Mouse (Mus musculus) stomach, embryonic 14.5 days (tissue): ENCODE results near the gene Fam186b. TPM values are rescaled to one million over a fixed set of nuclear protein-coding genes. Genes with fewer than 3 reads are reported as not detected.

Source experiments
- ATAC-seq: fragments of 200-750 bp; cut with Nextera tagmentation; 2 replicates; pipeline ENCODE4 v1.8.0; 2017; ENCODE audit warnings: low read depth, moderate TSS enrichment; ENCODE audit not compliant: insufficient number of reproducible peaks, insufficient read depth, low FRiP score
- H3K27ac ChIP-seq: fragments of 300-500 bp; sonication (generic); 2 replicates; pipeline ENCODE4 v1.5.1; 2014; ENCODE audit warnings: mild to moderate bottlenecking, low read length, moderate library complexity, mixed read lengths
- H3K27me3 ChIP-seq: fragments of 300-500 bp; sonication (generic); 2 replicates; pipeline ENCODE4 v1.6.1; 2014; ENCODE audit warnings: low read length, control low read depth, mixed read lengths; ENCODE audit not compliant: control insufficient read depth, insufficient read depth
- H3K36me3 ChIP-seq: fragments of 300-500 bp; sonication (generic); 2 replicates; pipeline ENCODE4 v1.6.1; 2014; ENCODE audit warnings: mild to moderate bottlenecking, control low read depth, low read length, moderate library complexity, mixed read lengths; ENCODE audit not compliant: control insufficient read depth, insufficient read depth
- H3K4me1 ChIP-seq: fragments of 300-500 bp; sonication (generic); 2 replicates; pipeline ENCODE4 v1.6.1; 2014; ENCODE audit warnings: low read length, control low read depth, mixed read lengths; ENCODE audit not compliant: control insufficient read depth, insufficient read depth
- H3K4me2 ChIP-seq: fragments of 300-500 bp; sonication (generic); replicated peaks from 2 replicates; pipeline ENCODE4 v1.6.1; 2014; ENCODE audit warnings: low read depth, low read length, control low read depth
- H3K4me3 ChIP-seq: fragments of 300-500 bp; sonication (generic); 2 replicates; pipeline ENCODE4 v1.5.1; 2014; ENCODE audit warnings: low read depth, low read length, control low read depth
- H3K9ac ChIP-seq: fragments of 300-500 bp; sonication (generic); replicated peaks from 2 replicates; pipeline ENCODE4 v1.6.1; 2014; ENCODE audit warnings: low read depth, mild to moderate bottlenecking, control low read depth, low read length, moderate library complexity, mixed read lengths
- H3K9me3 ChIP-seq: fragments of 300-500 bp; sonication (generic); 2 replicates; pipeline ENCODE4 v1.6.1; 2016; ENCODE audit warnings: low read depth, low read length, control low read depth; ENCODE audit not compliant: control insufficient read depth
- WGBS: fragments of 180-500 bp; shearing (Covaris S2); extraction: QIAGEN DNeasy Blood & Tissue Kit; methylation state at CpG from one replicate; pipeline ENCODE4 v1.1.7; 2014; 5-methylcytosine and 5-hydroxymethylcytosine counted together
- polyA plus RNA-seq: library from polyadenylated mRNA; unstranded; fragments of >200 nt; fragmentation: Nextera tagmentation; extraction: Ambion mirVana; gene quantifications from 2 replicates; pipeline ENCODE4 v1.2.1, GENCODE M21; 2014

Gene Fam186b
- polyA plus RNA-seq, 1 experiment from 2014 or later, result not detected

DNA sequence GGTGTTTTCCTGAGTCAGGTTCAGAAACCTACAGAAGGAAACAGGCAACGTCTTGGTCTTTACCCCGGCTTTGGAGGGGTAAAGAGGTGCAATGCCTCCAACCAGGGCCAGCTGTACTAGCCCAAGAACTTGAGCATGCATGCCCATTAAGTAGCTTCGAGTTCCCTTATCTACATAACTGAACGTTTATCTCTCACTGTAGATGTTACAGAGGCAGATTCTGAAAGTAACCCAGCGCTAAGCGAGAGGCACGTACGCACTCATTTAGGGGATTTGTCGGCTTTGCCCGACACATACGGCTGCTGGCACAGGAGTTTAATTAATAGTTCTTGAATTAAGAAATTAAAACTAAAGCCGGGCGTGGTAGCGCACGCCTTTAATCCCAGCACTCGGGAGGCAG lies 1.4 kb downstream of the Fam186b start:
- peak overlapping the region; percentile 53 for H3K9ac ChIP-seq
- H3K27me3 ChIP-seq, result no peaks in the 10 kb centered on the region
- H3K36me3 ChIP-seq, result no peaks in the 10 kb centered on the region
- H3K4me3 ChIP-seq, result peak overlapping the region; percentile 66
- ATAC-seq, result no peak
- H3K9me3 ChIP-seq, result no peaks in the 10 kb centered on the region
- peak overlapping the region; percentile 92; the same call in 1 of the 2 replicates for H3K27ac ChIP-seq
- 21% methylated on average over 16 of the region's 16 CpGs for WGBS
- H3K4me1 ChIP-seq, result no peaks in the 10 kb centered on the region
- peak overlapping the region; percentile 68 for H3K4me2 ChIP-seq

DNA sequence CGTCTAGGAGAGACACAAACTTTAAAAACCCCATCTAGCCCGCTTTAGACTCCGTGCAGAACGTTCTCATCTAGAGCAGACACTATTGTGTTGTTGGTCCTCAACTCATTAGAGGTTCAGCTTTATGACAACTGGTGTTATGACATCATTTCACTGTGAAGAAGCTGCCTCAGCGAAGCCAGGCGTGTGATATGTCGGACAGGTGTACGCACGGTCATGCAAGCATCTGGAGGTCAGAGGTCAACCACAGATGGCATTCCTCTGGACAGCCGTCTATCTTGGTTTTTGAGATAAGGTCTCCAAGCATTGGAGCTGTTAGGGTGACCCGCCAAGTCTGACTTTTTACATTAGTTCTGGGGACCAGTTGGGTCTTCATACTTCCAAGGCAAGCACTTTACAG lies 5.1 kb downstream of the Fam186b start:
- ATAC-seq, result no peak
- H3K27ac ChIP-seq, result no peak overlapping the region
- no peak overlapping the region for H3K4me3 ChIP-seq
- no peaks in the 10 kb centered on the region for H3K9me3 ChIP-seq
- no peaks in the 10 kb centered on the region for H3K36me3 ChIP-seq
- H3K4me2 ChIP-seq, result no peak overlapping the region
- H3K4me1 ChIP-seq, result no peaks in the 10 kb centered on the region
- H3K27me3 ChIP-seq, result no peaks in the 10 kb centered on the region
- 83% methylated on average over 11 of the region's 11 CpGs for WGBS
- no peak overlapping the region for H3K9ac ChIP-seq

DNA sequence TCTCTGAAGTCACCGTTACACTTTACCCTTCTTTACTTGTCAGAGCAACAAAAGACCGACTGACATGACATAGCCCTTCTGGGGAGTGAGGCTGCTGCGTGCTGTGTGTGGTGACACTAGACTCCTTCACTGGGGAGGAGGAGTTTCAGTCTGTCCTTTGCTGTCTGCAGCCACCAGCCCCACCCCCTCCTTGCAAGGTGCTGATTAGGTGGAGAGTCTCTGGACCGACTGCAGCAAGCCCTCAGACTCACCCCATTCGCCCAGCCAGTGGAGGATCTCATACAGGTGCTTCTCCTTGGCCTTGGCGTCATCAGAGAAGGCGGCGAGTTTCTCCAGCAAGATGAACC lies 10.5 kb downstream of the Fam186b start:
- Histone ChIP-seq H3K27ac (no peak overlapping the region), H3K4me3 (no peak overlapping the region), H3K4me2 (no peak overlapping the region), H3K27me3 (no peaks in the 10 kb centered on the region), H3K36me3 (no peaks in the 10 kb centered on the region), H3K9me3 (no peaks in the 10 kb centered on the region), H3K4me1 (no peaks in the 10 kb centered on the region), H3K9ac (no peak overlapping the region)
- 48% methylated on average over 8 of the region's 8 CpGs for WGBS
- ATAC-seq, result no peak

DNA sequence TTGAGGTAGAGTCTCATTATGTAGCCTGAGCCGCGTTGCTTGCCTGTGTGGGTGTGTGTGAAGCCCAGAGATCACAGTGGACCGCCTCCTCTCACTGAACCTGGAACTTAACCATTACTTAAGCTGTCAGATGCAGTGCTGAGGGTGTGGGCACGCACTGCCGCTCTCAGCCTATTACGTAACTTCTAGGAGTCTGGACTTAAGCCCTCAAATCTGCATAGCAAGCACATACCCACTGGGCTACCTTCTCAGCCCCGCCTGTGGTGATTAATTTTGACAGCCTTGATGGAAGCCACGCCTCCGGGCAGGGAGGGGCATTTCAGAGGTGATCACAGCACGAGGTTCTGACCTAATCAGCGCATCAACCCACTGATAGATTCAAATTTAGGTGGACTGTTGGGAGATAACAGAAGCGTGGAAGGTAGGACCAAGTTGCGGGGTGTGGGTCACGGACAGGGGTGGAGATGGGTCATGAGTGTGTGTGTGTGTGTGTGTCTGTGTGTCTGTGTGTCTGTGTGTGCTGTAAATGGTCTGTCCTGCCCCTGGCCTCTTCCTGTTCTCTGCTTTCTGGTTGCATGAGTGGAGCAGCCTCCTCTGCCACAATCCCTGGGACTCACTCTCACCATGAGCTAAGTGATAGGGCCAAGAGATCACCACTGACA lies 11.0 kb downstream of the Fam186b start:
- peak; percentile 88 for ATAC-seq
- H3K4me3 ChIP-seq, result no peak overlapping the region
- H3K4me1 ChIP-seq, result no peaks in the 10 kb centered on the region
- no peak overlapping the region for H3K27ac ChIP-seq
- H3K9me3 ChIP-seq, result no peaks in the 10 kb centered on the region
- WGBS, result 25% methylated on average over 14 of the region's 14 CpGs
- no peaks in the 10 kb centered on the region for H3K27me3 ChIP-seq
- H3K36me3 ChIP-seq, result no peaks in the 10 kb centered on the region
- no peak overlapping the region for H3K9ac ChIP-seq
- H3K4me2 ChIP-seq, result no peak overlapping the region

DNA sequence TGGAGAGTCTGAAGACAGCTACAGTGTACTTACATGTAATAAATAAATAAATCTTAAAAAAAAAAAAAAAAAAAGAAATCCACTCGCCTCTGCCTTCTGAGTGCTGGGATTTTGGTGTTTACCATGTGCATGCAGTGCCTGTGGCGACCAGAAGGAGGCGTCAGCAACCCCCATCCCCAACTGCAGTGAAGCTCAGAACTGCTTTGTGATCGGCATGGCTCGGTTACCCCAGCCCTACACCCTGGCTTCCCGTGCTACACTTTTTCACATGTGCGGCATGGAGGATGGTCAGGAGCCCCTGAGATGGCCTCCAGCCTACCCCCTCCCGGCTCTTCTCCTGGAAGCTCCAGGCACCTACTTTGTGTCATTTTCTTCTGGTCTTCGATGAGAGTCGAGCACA lies 12.2 kb downstream of the Fam186b start:
- ATAC-seq, result no peak
- WGBS, result 67% methylated on average over 10 of the region's 10 CpGs
- no peak overlapping the region for H3K4me3 ChIP-seq
- no peak overlapping the region for H3K4me2 ChIP-seq
- H3K9ac ChIP-seq, result no peak overlapping the region
- no peak overlapping the region for H3K27ac ChIP-seq
- no peaks in the 10 kb centered on the region for H3K27me3 ChIP-seq
- no peaks in the 10 kb centered on the region for H3K36me3 ChIP-seq
- no peaks in the 10 kb centered on the region for H3K9me3 ChIP-seq
- no peaks in the 10 kb centered on the region for H3K4me1 ChIP-seq

DNA sequence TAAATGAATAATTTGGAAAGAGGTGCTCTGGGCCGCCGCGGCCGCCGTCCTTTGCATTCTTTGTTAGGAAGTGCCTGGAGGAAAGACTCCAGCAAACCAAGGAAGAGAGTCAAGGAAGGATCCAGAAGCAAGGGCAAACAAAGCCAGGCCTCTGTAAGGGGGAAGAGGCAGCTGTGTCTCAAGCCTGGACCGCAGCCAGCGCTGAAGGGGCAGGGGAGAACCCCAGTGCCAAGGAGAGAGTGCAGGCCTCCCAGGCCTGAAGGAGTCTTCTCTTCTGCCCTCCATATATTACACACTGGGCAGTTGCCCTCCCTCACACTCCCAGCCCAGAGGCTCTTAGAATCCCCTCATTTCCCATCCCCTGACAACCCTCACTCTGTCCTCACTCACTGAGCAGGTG lies 17.4 kb downstream of the Fam186b start:
- no peaks in the 10 kb centered on the region for H3K4me1 ChIP-seq
- H3K4me2 ChIP-seq, result no peak overlapping the region
- H3K9ac ChIP-seq, result no peak overlapping the region
- H3K9me3 ChIP-seq, result no peaks in the 10 kb centered on the region
- ATAC-seq, result no peak
- no peak overlapping the region for H3K4me3 ChIP-seq
- no peaks in the 10 kb centered on the region for H3K36me3 ChIP-seq
- 85% methylated on average over 7 of the region's 7 CpGs for WGBS
- H3K27me3 ChIP-seq, result no peaks in the 10 kb centered on the region
- no peak overlapping the region for H3K27ac ChIP-seq

DNA sequence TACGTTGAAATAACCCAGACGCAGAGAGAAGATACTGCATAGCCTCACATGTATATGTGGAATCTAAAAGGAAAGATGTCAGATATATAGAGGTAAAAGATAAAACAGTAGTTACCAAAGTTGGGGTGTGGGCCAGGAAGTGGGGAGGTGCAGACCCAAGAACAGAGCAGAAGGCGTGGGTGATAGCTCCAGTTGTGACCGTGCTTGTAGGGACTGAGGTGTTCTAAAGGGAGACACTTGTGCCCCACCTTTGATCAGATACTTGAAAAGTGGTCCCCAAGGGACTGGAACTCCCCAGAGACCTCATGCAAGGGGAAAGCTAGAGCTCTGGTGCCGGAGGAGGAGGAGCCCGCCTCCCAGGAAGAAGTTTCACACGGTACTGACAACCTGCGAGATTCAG lies 19.6 kb downstream of the Fam186b start:
- H3K4me1 ChIP-seq, result no peaks in the 10 kb centered on the region
- no peak overlapping the region for H3K9ac ChIP-seq
- H3K27ac ChIP-seq, result no peak overlapping the region
- H3K4me2 ChIP-seq, result no peak overlapping the region
- H3K9me3 ChIP-seq, result no peaks in the 10 kb centered on the region
- no peak for ATAC-seq
- WGBS, result 70% methylated on average over 8 of the region's 8 CpGs
- H3K36me3 ChIP-seq, result no peaks in the 10 kb centered on the region
- no peak overlapping the region for H3K4me3 ChIP-seq
- H3K27me3 ChIP-seq, result no peaks in the 10 kb centered on the region

DNA sequence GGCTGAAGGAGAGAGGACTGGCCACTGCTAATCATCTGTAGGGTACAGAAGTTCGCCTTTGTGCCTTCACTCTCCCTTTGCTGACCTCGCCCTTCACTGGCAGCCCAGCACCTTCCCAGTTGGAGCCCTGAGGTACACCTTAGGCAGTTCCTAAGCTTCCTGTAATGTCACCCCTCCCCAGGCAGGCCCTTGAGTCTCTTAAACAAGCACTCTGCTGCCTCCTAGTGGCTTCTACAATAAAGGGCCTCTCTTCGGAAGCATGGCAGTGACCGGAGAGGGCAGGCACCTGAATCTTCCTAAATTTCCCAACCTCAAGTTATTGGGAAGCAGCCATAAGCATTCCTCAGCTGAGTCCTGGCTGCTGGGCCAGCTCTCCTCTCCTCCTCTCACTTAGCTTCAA lies 30.0 kb downstream of the Fam186b start:
- Histone ChIP-seq H3K4me3 (no peak overlapping the region), H3K9me3 (no peaks in the 10 kb centered on the region), H3K9ac (no peak overlapping the region), H3K4me1 (no peaks in the 10 kb centered on the region), H3K27ac (no peak overlapping the region), H3K27me3 (no peaks in the 10 kb centered on the region), H3K4me2 (no peak overlapping the region), H3K36me3 (no peaks in the 10 kb centered on the region)
- ATAC-seq, result peak; percentile 47; the same call in 1 of the 2 replicates
- 22% methylated on average over 4 of the region's 4 CpGs for WGBS

DNA sequence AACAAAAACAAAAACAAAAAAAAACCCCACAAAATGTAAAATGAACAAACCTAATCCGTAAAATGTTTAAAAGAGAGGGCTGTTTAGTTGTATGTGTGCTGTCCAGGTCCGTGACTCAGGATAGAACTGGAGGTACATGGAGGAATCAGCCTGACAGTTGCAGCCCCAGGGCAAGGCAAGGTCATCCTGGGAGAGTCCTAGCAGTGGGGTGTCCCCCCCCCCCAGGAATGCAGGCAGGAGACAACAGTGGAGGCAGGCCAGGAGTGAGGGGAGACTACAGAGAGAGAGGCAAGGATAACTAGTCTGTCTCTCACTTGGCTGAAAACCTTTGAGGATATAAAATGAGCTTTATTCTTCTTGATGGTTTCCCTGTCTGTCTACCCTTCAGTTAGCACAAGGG lies 31.3 kb downstream of the Fam186b start:
- Histone ChIP-seq H3K4me1 (no peaks in the 10 kb centered on the region), H3K36me3 (no peaks in the 10 kb centered on the region), H3K27me3 (no peaks in the 10 kb centered on the region), H3K4me3 (no peak overlapping the region), H3K9me3 (no peaks in the 10 kb centered on the region), H3K4me2 (no peak overlapping the region), H3K9ac (no peak overlapping the region), H3K27ac (no peak overlapping the region)
- no peak for ATAC-seq
- 81% methylated on average over 2 of the region's 2 CpGs for WGBS
